Mouse (Mus musculus) heart, embryonic 10.5 days (tissue): ENCODE measurements around the gene Gapvd1. TPM values are rescaled to one million over a fixed set of nuclear protein-coding genes. Genes with fewer than 3 reads are reported as not detected.

Experiments
- DNase-seq: peaks from one replicate; pipeline ENCODE4 v3.0.0-alpha.2; 2017; ENCODE audit warnings: low spot score
- H3K27ac ChIP-seq: fragments of 300-500 bp; sonication (generic); 2 replicates; pipeline ENCODE4 v1.5.1; 2016; ENCODE audit warnings: mild to moderate bottlenecking
- H3K27me3 ChIP-seq: fragments of 300-500 bp; sonication (generic); 2 replicates; pipeline ENCODE4 v1.6.1; 2016; ENCODE audit warnings: mild to moderate bottlenecking; ENCODE audit not compliant: poor library complexity, insufficient read depth, severe bottlenecking
- H3K36me3 ChIP-seq: fragments of 300-500 bp; sonication (generic); 2 replicates; pipeline ENCODE4 v1.6.1; 2016; ENCODE audit warnings: mild to moderate bottlenecking, moderate library complexity
- H3K4me1 ChIP-seq: fragments of 300-500 bp; sonication (generic); 2 replicates; pipeline ENCODE4 v1.6.1; 2016; ENCODE audit warnings: mild to moderate bottlenecking
- H3K4me3 ChIP-seq: fragments of 300-500 bp; sonication (generic); 2 replicates; pipeline ENCODE4 v1.5.1; 2016; ENCODE audit warnings: mild to moderate bottlenecking, moderate library complexity
- H3K9me3 ChIP-seq: fragments of 300-500 bp; sonication (generic); 2 replicates; pipeline ENCODE4 v1.6.1; 2016; ENCODE audit warnings: mild to moderate bottlenecking, moderate library complexity
- WGBS: fragments of 180-500 bp; shearing (Covaris S2); methylation state at CpG from one replicate; pipeline ENCODE4 v1.1.7; 2016; 5-methylcytosine and 5-hydroxymethylcytosine counted together
- polyA plus RNA-seq: library from polyadenylated mRNA; unstranded; fragments of >200 nt; fragmentation: Nextera tagmentation; extraction: Ambion mirVana; gene quantifications from 2 replicates; pipeline ENCODE4 v1.2.1, GENCODE M21; 2016

The Gapvd1 gene
- polyA plus RNA-seq, 1 experiment from 2014 or later: 63.7 TPM

GRCm38 (mm10) chr2:34737911-34738310 lies 17.1 kb downstream of the Gapvd1 start:
- DNase-seq: no peak
- H3K4me1 ChIP-seq: peaks cover 6% of the 10 kb centered on the region; the same call in 1 of the 2 replicates
- 67% methylated on average over 1 of the region's 1 CpGs for WGBS
- no peaks in the 10 kb centered on the region for H3K9me3 ChIP-seq
- no peaks in the 10 kb centered on the region for H3K27me3 ChIP-seq
- no peak overlapping the region for H3K4me3 ChIP-seq
- no peak overlapping the region for H3K27ac ChIP-seq
- H3K36me3 ChIP-seq: peaks cover 7% of the 10 kb centered on the region; the same call in 1 of the 2 replicates

- DNase-seq: no peak
- 90% methylated on average over 1 of the region's 1 CpGs for WGBS
- H3K27ac ChIP-seq: no peak overlapping the region
- no peaks in the 10 kb centered on the region for H3K9me3 ChIP-seq
- 0 out of 2 replicates have a peak, but pooled peaks cover 2% of the 10 kb centered on the region for H3K4me1 ChIP-seq
- H3K4me3 ChIP-seq: no peak overlapping the region
- no peaks in the 10 kb centered on the region for H3K36me3 ChIP-seq
- H3K27me3 ChIP-seq: no peaks in the 10 kb centered on the region
These were observed 18.4 kb downstream of the Gapvd1 start for GRCm38 (mm10) chr2:34736626-34737025.

- Histone ChIP-seq H3K9me3 (no peaks in the 10 kb centered on the region), H3K36me3 (peaks cover 66% of the 10 kb centered on the region), H3K27me3 (no peaks in the 10 kb centered on the region), H3K4me1 (no peaks in the 10 kb centered on the region), H3K27ac (no peak overlapping the region), H3K4me3 (no peak overlapping the region)
- 79% methylated on average over 8 of the region's 8 CpGs for WGBS
- no peak for DNase-seq
These were observed 27.8 kb downstream of the Gapvd1 start for GRCm38 (mm10) chr2:34727045-34727728.

DNA sequence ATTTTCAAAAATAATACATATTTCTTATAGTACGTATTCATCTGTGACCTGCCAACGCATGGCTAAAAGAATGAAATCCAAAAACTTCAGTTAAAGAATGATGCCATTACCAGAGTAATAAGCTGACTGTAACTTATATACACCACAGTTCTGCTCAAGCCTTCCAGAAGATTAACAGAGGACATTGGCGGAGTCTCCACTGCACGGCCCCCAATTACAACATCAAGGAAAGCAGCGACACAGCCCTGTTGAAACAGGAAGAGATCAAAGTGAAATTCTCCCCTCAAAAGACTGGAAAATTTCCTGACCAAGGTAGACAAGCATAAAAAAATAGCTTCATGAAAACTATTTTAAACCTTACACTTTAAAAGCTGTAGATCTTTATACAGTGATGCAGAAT lies 29.8 kb downstream of the Gapvd1 start:
- Histone ChIP-seq H3K36me3 (peaks cover 83% of the 10 kb centered on the region), H3K27me3 (no peaks in the 10 kb centered on the region), H3K9me3 (no peaks in the 10 kb centered on the region), H3K4me3 (no peak overlapping the region), H3K27ac (no peak overlapping the region), H3K4me1 (no peaks in the 10 kb centered on the region)
- DNase-seq: no peak
- WGBS: 96% methylated on average over 5 of the region's 5 CpGs

DNA sequence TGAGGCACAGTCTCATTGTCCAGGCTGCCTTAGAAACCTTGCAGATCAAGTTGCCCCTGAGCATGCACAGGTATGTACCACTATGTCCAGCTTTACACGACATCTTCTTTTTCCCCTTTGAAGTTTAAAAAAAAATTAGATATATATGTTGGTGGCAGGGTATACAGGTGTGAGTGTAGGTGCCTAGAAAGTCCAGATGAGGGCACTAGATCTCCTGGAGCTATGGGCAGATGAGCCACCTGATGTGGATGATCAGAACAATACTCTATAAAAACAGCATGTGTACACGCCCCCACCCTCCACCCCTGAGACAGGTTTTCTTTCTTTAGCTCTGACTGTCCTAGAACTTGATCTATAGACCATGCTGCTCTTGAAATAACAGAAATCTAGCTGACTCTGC lies 36.8 kb downstream of the Gapvd1 start:
- 80% methylated on average over 2 of the region's 2 CpGs for WGBS
- no peaks in the 10 kb centered on the region for H3K9me3 ChIP-seq
- H3K4me1 ChIP-seq: no peaks in the 10 kb centered on the region
- DNase-seq: no peak
- H3K4me3 ChIP-seq: no peak overlapping the region
- H3K36me3 ChIP-seq: peaks cover 75% of the 10 kb centered on the region
- H3K27ac ChIP-seq: no peak overlapping the region
- no peaks in the 10 kb centered on the region for H3K27me3 ChIP-seq

DNA sequence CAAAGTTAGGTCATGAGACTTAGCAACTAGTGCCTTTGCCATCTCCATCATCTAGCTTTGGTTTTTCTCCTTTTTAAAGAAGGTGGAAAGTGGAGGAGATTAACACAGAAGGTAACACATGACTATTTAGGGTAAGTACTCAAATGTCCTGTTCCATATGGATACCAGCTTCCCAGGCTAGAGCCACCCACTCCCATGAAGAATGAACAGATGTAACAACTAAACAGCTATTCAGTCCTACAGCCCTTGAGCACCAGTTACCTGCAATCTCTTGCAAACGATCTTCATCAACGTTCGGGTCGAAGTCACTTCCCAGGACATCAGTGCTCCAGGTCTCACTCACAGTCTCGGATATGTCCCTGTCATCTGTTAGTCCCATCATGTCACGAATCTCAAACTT lies 43.1 kb downstream of the Gapvd1 start:
- H3K4me1 ChIP-seq: no peaks in the 10 kb centered on the region
- no peak overlapping the region for H3K27ac ChIP-seq
- H3K36me3 ChIP-seq: peaks cover 90% of the 10 kb centered on the region
- DNase-seq: no peak
- 93% methylated on average over 6 of the region's 6 CpGs for WGBS
- H3K27me3 ChIP-seq: no peaks in the 10 kb centered on the region
- H3K9me3 ChIP-seq: no peaks in the 10 kb centered on the region
- no peak overlapping the region for H3K4me3 ChIP-seq

- Histone ChIP-seq H3K9me3 (no peaks in the 10 kb centered on the region), H3K36me3 (peaks cover 98% of the 10 kb centered on the region), H3K27me3 (no peaks in the 10 kb centered on the region), H3K27ac (no peak overlapping the region), H3K4me3 (no peak overlapping the region), H3K4me1 (no peaks in the 10 kb centered on the region)
- WGBS: 91% methylated on average over 1 of the region's 1 CpGs
- no peak for DNase-seq
These were observed 46.4 kb downstream of the Gapvd1 start for GRCm38 (mm10) chr2:34708675-34709074.

DNA sequence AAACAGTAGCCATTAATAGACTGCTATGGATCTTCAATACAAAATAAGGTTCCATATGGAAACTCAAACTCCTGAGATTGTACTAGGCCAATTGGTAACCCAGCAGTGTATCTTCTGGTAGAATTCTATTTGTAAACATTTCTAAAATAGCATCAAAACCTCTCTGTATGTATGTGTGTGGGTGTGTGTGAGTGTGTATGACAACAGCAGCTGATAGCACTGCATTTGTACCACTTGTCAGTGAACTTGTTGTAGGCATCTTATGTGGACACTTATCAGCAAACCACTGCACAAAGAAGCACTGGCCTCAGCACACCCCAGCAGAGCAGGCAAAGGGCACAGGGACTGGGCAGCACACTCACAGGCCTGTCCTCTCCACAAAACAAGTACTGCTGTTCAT lies 58.4 kb downstream of the Gapvd1 start:
- H3K36me3 ChIP-seq: peaks cover 87% of the 10 kb centered on the region
- H3K27me3 ChIP-seq: no peaks in the 10 kb centered on the region
- H3K4me1 ChIP-seq: no peaks in the 10 kb centered on the region
- H3K9me3 ChIP-seq: no peaks in the 10 kb centered on the region
- no peak overlapping the region for H3K4me3 ChIP-seq
- H3K27ac ChIP-seq: no peak overlapping the region
- DNase-seq: no peak

- Histone ChIP-seq H3K27ac (no peak overlapping the region), H3K36me3 (peaks cover 88% of the 10 kb centered on the region)
- 93% methylated on average over 10 of the region's 10 CpGs for WGBS
These were observed 62.2 kb downstream of the Gapvd1 start for GRCm38 (mm10) chr2:34692861-34693260.

GRCm38 (mm10) chr2:34684076-34684870 lies 70.8 kb downstream of the Gapvd1 start:
- Histone ChIP-seq H3K4me1 (no peaks in the 10 kb centered on the region), H3K9me3 (no peaks in the 10 kb centered on the region), H3K4me3 (no peak overlapping the region), H3K27ac (no peak overlapping the region), H3K27me3 (no peaks in the 10 kb centered on the region), H3K36me3 (peaks cover 75% of the 10 kb centered on the region)
- 91% methylated on average over 9 of the region's 9 CpGs for WGBS
- DNase-seq: no peak

More at GRCm38 (mm10) chr2:34692861-34693260, 62.2 kb downstream of the Gapvd1 start:
- no peaks in the 10 kb centered on the region for H3K27me3 ChIP-seq
- no peak for DNase-seq
- H3K4me1 ChIP-seq: no peaks in the 10 kb centered on the region
- no peak overlapping the region for H3K4me3 ChIP-seq
- H3K9me3 ChIP-seq: no peaks in the 10 kb centered on the region

- Histone ChIP-seq H3K4me3 (no peak overlapping the region), H3K4me1 (no peaks in the 10 kb centered on the region), H3K27ac (no peak overlapping the region), H3K9me3 (no peaks in the 10 kb centered on the region), H3K36me3 (peaks cover 69% of the 10 kb centered on the region), H3K27me3 (no peaks in the 10 kb centered on the region)
- no peak for DNase-seq
- 95% methylated on average over 4 of the region's 4 CpGs for WGBS
These were observed 77.1 kb downstream of the Gapvd1 start for GRCm38 (mm10) chr2:34677976-34678375.

DNA sequence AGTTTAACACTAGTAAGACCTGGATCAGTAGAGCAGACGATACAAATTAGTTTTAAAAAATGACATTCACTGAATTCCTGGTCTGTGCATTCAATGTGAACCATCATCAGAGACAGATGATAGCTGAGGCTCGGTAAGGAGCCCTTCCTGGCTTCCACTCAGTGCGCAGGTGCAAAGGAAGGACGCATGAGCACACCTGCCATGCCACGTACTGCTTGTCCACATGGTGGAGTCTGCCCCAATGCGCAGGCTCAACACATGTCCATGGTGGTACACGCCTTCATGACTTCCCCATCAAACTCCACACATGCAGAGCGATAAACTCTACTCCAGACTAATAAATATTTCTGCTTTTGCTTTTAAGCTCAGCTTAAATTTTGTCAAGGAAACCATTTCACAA lies 78.0 kb downstream of the Gapvd1 start:
- no peaks in the 10 kb centered on the region for H3K9me3 ChIP-seq
- no peak overlapping the region for H3K27ac ChIP-seq
- no peak for DNase-seq
- peaks cover 60% of the 10 kb centered on the region for H3K36me3 ChIP-seq
- peaks cover 4% of the 10 kb centered on the region; the same call in 1 of the 2 replicates for H3K4me1 ChIP-seq
- 95% methylated on average over 8 of the region's 8 CpGs for WGBS
- H3K27me3 ChIP-seq: no peaks in the 10 kb centered on the region
- H3K4me3 ChIP-seq: no peak overlapping the region

DNA sequence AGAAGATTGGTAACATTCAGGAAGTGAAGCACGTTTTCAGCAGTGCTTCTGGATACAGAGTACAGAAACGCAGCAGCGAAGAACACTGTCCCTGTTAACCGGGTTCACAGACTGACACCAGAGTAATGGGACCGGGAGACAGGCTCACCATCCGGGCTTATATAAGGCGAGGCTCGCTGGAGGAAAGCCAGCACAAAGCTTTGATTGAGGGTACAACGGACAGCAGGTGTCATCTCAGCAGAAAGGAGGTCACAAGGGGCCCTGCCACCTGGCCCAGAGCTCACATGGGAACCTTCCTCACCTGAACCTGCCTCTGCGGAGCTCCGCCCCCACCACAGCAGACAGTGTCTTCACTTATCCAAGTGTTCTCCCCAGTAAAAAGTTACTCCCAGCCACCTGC lies 81.2 kb downstream of the Gapvd1 start:
- H3K4me3 ChIP-seq: no peak overlapping the region
- peaks cover 46% of the 10 kb centered on the region for H3K36me3 ChIP-seq
- peaks cover 33% of the 10 kb centered on the region for H3K4me1 ChIP-seq
- no peak overlapping the region for H3K27ac ChIP-seq
- WGBS: 85% methylated on average over 11 of the region's 11 CpGs
- no peak for DNase-seq
- peaks cover 2% of the 10 kb centered on the region; the same call in 1 of the 2 replicates for H3K27me3 ChIP-seq
- no peaks in the 10 kb centered on the region for H3K9me3 ChIP-seq
